Mouse (Mus musculus): ENCODE measurements at regions not wholly inside any gene's neighbourhood (a gene's known extent, or its start where the extent isn't known, plus 50 kb on each side); places are given as distances from the start of the nearest gene placed in this dataset.
A peak's percentile ranks its signal among the peaks of the same experiment; 100 is the strongest.

- DNase-seq, result no peak
Measured at GRCm38 (mm10) chr1:75692781-75693180, 146.7 kb downstream of the Slc4a3 start.

- peak; percentile 16 for DNase-seq
Measured at GRCm38 (mm10) chr1:75693231-75693914, 147.3 kb downstream of the Slc4a3 start.

GRCm38 (mm10) chr1:75704832-75705650, 159.0 kb downstream of the Slc4a3 start:
- DNase-seq, result no peak

GRCm38 (mm10) chr1:75706126-75706525, 160.1 kb downstream of the Slc4a3 start:
- no peak for DNase-seq

- no peak for DNase-seq
Measured at GRCm38 (mm10) chr1:75723431-75723830, 177.4 kb downstream of the Slc4a3 start.

- no peak for DNase-seq
Measured at GRCm38 (mm10) chr1:75725329-75725728, 179.3 kb downstream of the Slc4a3 start.

- no peak for DNase-seq
Measured at GRCm38 (mm10) chr1:75728859-75729258, 182.8 kb downstream of the Slc4a3 start.

GRCm38 (mm10) chr1:75733791-75734190, 187.7 kb downstream of the Slc4a3 start:
- DNase-seq, result no peak

- no peak for DNase-seq
Measured at GRCm38 (mm10) chr1:75738651-75739050, 192.6 kb downstream of the Slc4a3 start.

- DNase-seq, result no peak
Measured at GRCm38 (mm10) chr1:75749665-75750221, 203.7 kb downstream of the Slc4a3 start.

GRCm38 (mm10) chr1:75772131-75772530, 226.1 kb downstream of the Slc4a3 start:
- no peak for DNase-seq

GRCm38 (mm10) chr1:75773014-75773413, 226.9 kb downstream of the Slc4a3 start:
- no peak for DNase-seq

GRCm38 (mm10) chr1:75778889-75779288, 232.8 kb downstream of the Slc4a3 start:
- no peak for DNase-seq

- no peak for DNase-seq
Measured at GRCm38 (mm10) chr1:75783206-75783605, 237.1 kb downstream of the Slc4a3 start.

GRCm38 (mm10) chr1:75786173-75786820, 240.2 kb downstream of the Slc4a3 start:
- no peak for DNase-seq

- DNase-seq, result no peak
Measured at GRCm38 (mm10) chr1:75791509-75791908, 245.4 kb downstream of the Slc4a3 start.

GRCm38 (mm10) chr1:75797793-75798192, 251.7 kb downstream of the Slc4a3 start:
- no peak for DNase-seq

- DNase-seq, result no peak
Measured at GRCm38 (mm10) chr1:75798375-75799099, 252.5 kb downstream of the Slc4a3 start.

GRCm38 (mm10) chr1:75804473-75804872, 258.4 kb downstream of the Slc4a3 start:
- DNase-seq, result no peak

- no peak for DNase-seq
Measured at GRCm38 (mm10) chr1:75812471-75812870, 266.4 kb downstream of the Slc4a3 start.

GRCm38 (mm10) chr1:75826202-75826601, 280.1 kb downstream of the Slc4a3 start:
- no peak for DNase-seq

GRCm38 (mm10) chr1:75833071-75833830, 287.2 kb downstream of the Slc4a3 start:
- DNase-seq, result no peak

All from cerebellum, adult 11 months (tissue).